Mouse (Mus musculus) testis, postnatal 10 days (tissue): ENCODE results near the gene Abca7.
"Not testable (repeated sequence)": the region's sequence is repeated elsewhere in the genome, so short reads cannot be mapped to it uniquely, and the experiment has no call there.

Experiments used
- DNase-seq: peaks from one replicate; pipeline ENCODE4 v3.0.0; 2021; ENCODE audit warnings: low spot score

Gene Abca7

GRCm38 (mm10) chr10:80047041-80047565, 50.8 kb downstream of the Abca7 start, which contains the start of gene Gpx4:
Gene Gpx4, plus strand, starts transcription at chr10:80047166.
- no peak for DNase-seq

GRCm38 (mm10) chr10:80048396-80048795, 52.1 kb downstream of the Abca7 start:
- DNase-seq, result no peak

- no peak for DNase-seq
Observed at GRCm38 (mm10) chr10:80048834-80049233, 52.5 kb downstream of the Abca7 start.

GRCm38 (mm10) chr10:80050244-80050643, 54.0 kb downstream of the Abca7 start:
- no peak for DNase-seq

GRCm38 (mm10) chr10:80050885-80051617, 54.8 kb downstream of the Abca7 start:
- no peak for DNase-seq

GRCm38 (mm10) chr10:80051618-80052373, 55.5 kb downstream of the Abca7 start:
- no peak for DNase-seq

GRCm38 (mm10) chr10:80052374-80052764, 56.1 kb downstream of the Abca7 start:
- DNase-seq, result no peak

- peak; percentile 100 for DNase-seq
Observed at GRCm38 (mm10) chr10:80053259-80053780, 57.0 kb downstream of the Abca7 start.

GRCm38 (mm10) chr10:80053831-80054815, 57.8 kb downstream of the Abca7 start:
- DNase-seq, result peak; percentile 79

GRCm38 (mm10) chr10:80054911-80055310, 58.6 kb downstream of the Abca7 start:
- DNase-seq, result not testable (repeated sequence)

- no peak for DNase-seq
Observed at GRCm38 (mm10) chr10:80055364-80055763, 59.1 kb downstream of the Abca7 start.

DNA sequence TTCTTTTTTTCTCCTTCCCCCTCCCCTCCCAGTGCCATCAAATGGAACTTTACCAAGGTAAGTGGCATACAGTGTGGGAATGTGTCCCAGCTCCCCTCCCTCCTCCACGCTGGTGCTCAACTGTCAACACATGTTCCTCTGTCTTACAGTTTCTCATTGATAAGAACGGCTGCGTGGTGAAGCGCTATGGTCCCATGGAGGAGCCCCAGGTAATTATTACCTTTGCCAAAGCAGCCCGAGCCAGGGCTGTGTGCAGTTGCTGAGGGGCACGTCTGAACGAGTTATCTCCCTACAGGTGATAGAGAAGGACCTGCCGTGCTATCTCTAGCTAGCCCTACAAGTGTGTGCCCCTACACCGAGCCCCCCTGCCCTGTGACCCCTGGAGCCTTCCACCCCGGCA, 59.6 kb downstream of the Abca7 start:
- no peak for DNase-seq

DNA sequence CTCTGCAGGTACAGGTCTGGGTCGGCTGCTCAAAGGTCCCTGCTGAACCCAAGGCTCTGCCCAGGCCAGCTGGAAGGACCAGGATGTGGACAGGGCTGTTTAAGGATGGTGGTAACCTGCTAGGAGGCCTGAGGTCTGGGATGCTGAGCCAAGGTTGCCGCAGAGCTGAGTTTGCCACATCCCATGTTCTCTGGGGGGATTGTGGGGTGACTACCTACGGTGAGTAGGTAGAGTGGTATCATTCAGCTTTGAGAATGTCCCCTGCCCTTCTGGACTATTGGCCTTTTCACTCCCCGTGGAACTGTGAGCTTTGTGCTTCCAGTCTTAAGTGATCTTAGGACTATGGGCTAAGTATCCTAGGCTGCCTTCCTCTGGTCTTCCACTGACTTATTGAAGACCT, 60.2 kb downstream of the Abca7 start:
- DNase-seq, result no peak

DNA sequence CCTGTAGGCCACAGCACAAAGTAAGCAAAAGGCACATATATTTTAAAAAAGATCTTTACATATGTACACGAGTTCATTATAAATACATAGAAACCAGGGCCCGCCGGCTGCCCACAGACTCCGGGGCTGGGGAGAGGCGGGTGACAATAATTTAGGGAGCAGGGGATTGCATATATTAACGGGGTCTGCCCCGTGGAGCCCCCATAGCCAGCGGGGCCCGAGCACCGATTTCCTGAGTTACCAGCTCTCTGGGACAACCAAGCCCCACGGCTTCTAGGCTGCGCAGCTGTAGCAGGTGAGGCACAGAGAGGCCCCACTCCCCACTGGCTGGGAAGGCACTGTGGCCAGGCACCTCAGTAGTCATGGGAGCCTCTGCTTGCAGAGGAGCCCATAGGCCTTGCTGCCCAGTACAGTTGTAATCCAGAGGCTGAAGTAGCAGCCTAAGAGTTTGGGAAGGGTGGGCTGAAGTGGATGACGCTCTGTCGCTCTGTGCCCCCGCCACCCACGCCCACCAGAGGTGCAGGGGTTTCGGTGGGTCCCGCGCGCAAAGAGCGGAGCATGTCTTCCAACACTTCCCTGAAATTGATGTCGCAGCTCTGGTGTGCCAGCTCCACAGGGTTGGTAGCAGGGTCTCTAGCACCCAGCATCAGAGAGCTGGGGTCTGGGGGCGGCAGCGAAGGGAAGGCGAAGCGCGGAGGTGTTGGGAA, 60.8 kb downstream of the Abca7 start:
- DNase-seq, result no peak

DNA sequence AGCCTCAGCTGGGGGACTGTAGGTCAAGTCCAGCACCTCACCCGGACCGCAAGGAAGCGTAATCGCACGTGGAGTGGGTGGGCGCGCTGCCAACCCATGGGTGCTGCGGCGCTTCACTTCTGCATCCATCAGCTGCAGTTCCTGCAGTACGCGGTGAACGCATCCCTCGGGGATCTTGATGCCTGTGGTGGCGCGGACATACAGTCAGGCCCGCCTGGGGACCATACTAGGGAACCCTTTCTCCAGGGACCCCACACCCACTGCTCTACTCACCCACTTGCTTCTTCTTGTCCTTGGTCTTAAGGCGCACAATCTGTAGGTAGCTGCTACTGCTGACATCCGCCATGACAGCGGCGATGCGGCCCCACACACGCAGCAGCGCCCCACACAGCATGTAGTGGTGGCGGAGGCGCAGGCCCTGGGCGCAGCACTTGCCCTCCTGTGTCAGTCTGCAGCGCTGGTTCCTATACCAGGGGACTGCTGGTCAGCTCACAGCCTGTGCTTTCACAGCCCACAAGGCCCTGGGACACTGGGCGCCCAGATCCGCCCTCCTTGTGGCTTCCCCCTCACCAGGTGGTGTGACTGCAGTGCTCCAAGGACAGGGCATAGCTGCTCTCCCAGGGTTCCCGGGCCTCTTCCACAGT, 61.5 kb downstream of the Abca7 start:
- DNase-seq, result peak; percentile 73

DNA sequence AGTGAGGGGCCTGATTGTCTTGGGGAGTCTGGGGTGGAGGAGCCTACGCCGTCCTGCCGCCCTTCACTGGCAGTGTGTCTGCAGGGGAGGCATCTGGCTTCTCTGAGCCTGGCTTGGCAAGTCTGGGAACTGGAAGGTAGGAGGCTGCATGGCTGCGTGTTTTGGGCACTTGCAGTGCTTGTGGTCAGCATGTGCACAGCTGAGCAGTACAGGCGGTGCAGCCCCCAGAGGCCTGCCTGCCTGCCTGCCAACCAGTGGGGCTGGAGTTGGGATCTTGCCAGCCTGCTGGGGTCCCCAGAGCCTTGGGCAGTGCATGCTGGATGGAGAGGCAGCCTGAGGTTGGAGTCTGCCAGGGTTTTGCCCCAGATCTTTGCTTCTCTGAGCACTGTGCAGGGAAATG, 66.8 kb downstream of the Abca7 start:
- DNase-seq, result peak; percentile 54

- peak; percentile 53 for DNase-seq
Observed at GRCm38 (mm10) chr10:80063877-80064650, 67.8 kb downstream of the Abca7 start.
